Mouse (Mus musculus) lung, postnatal 4 days (tissue): Measurements from ENCODE around the gene Prl6a1.

Experiments
- DNase-seq, 2 experiments: peaks; one replicate each; pipeline ENCODE4 v3.0.0; 2021

Prl6a1 gene

DNA sequence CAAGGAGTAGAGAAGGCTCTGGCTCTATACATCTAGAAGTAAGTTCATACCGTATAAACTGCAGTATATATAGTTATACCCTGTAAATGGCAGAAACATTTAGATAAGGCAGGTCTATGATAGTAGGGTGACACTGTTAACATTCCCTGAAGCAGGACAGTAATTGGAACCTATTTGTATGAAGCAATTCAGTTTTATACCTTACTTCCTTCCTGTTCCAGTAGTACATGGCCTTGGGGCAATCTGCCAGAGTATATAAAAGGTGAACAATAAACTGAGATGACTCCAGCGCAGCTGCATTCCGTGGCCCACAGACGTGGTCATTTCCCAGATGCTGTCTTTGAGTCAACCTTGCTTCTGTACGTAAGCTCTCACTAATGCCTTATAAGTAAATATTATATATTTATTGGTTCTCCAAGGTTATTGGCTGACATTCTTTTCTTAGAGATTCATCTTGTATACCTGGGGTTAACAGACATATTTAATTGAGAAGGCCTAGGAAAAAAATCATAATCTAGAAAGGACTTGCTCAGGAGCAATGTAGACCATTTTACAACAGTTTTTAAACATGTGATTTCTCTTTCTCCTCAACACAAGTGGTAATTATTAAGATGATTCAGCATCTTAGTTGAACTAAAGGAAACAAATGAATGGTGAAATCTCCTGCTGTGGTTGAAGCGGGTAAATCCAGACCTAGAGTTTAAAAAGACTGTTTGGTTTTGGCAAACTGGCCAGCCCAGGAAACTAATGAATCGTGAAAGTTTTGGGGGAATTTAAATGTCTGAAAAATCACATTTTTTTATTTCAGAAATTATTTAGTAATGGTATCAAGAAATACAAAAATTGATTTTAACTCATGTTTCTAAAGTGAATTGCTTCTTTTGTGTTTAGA, at the start of gene Prl6a1:
TSS of gene Prl6a1 (plus strand) at position 294 of the 892 bp plus-strand sequence.
- no peak for DNase-seq

DNA sequence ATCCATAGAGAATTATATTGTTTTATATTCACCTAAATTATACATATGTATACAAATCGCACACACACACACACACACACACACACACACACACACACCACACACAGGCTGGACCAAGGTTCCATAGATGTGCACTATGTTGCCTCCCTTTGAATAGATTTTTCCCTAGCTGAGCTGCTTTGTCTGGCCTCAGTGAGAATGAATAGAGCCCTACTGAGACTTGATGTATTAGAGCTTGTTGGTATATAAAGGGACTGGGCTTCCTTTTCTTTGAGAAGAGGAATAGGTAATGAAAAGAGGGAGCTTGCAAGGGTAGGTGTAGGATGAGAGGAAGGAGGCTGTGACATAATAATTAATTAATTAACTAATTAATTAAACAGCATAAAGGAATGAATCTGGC, 22.6 kb downstream of the Prl6a1 start:
- DNase-seq = no peak

DNA sequence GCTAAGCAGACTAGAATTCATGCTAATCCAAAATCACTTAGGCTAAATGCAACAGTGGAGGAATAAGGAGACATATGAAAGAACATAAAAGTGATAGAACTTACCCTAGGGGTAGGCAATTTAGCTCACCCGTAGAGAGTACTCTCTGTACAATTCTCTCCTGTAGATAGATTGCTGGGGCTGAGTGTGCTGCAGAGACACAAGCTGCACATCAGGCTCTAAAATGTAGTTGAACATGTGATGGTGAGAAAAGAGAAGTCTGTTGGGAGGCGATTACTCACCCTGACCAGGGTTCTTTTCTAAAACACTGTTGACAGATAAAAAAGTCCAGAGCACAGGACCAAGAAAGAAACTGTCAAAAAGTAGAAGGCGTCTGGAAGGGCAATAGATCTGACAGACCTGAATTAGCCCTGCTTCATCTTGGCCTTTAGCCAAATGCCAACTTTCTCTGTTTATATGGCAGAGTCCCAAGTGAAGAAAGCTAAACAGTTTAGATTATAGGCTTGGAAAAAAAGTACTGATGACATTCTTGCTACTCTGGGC, 30.4 kb downstream of the Prl6a1 start:
- DNase-seq = no peak

DNA sequence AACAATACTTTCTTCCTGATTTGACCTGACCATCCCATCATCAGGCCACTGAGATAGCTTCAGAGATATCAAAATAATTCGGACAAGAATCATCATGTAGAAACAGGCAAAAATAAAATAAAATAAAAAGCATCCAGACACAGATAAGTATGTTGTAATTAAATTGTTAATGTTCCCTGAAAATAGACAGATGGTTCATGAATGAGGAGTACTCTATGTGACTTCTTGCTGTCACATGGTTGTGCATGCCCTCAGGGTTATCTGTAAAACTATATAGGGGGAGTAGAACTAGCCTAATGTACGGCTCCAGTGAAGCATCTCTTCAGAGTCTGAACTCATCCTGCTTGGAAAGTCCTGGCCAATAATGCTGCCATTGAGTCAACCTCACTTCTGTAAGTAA, 32.9 kb downstream of the Prl6a1 start, which contains the start of gene Prl8a2:
TSS of gene Prl8a2 (plus strand) at position 301 of the 400 bp plus-strand sequence.
- no peak for DNase-seq
